Mouse (Mus musculus): ENCODE data around the gene Serpina6. TPM values are rescaled to one million over a fixed set of nuclear protein-coding genes. Genes with fewer than 3 reads are reported as not detected.
A peak's percentile ranks its signal among the peaks of the same experiment; 100 is the strongest.
"Not testable (repeated sequence)": the region's sequence is repeated elsewhere in the genome, so short reads cannot be mapped to it uniquely, and the experiment has no call there.

Gene Serpina6
- total RNA-seq (2021) = not detected

DNA sequence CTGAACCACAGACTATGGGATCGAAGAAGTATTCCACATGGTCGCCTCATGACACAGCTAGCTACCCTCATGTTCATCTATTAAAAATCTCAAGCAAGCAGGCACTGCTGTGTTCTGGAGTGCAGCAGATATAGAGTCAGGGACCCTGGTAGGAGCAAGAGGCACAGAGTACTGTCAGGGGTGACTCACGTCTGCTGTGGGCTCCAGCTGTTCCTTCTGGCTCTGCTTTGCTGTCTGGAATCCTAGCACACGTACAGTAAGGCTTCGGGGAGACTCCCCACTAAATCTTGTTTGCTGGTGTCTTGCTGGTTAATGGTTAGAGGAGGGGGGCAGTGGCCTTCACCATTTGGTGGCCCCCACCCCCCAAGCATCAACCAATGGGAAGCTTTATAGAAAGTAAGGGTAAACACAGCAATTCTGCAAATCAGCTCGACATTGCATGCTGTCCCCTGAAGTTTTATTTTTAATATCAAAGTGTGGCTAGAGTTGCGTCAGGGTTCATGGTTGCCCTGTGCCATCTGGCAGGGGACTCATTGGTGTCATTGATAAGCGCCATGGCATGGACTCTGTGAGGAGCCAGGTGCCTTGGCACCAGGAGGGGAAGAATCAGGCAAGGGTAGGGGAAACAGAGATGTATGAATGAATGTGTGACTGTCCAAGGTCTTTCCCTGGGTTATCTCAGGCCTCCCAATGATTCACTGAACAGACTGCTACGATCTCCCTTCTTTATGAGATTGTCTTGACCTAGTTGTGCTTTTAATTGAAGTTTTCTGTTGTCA is at the start of gene Serpina6:
Gene Serpina6 (minus strand): TSS at position 365 of the 779 bp plus-strand sequence.
- DNase-seq (ENCODE audit: low spot score in 2 of 2) = no peak
- intact Hi-C loops (cut with DNase I) = no loop called here

DNA sequence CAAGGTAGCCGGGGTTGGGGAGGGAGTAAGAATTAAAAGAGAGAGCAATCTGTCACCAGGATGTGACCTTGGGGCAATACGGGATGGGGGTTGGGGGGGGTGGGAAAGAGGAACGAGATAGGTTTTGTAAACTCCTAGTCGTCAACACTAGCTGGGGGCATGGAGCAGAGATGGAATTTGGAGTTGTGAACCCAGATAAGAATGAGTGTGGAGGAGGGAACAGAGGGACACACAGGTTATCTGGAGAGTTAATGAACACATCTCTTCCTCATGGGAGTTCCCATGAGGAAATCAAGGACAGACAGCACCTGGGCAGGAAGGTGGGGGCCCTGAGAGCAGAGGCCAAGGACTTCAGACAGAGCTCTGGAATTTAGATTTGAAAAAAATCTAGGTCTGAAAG is 49.1 kb upstream of the Serpina6 start:
- intact Hi-C loops (cut with DNase I) = no loop called here
- DNase-seq (ENCODE audit: low spot score in 2 of 2) = no peak

DNA sequence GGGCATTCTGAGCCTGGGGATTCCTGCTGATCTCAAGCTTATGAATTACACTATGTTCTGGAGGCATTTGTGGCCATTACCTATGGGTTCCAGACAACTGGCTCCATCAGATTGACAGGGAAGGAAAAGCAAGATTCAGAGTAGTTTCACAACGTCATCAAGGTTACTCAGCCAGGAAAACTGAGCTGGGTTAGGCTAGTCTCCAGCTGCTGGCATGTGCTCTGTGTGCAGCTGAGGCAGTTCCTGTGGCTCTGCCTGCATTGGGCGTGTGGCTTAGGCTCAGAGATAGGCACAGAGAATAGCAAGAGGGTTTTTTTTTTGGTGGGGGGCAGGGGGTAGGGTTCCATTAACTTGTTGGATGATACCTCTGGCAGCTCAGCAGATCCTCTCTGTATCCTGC is 48.5 kb upstream of the Serpina6 start:
- intact Hi-C loops (cut with DNase I) = no loop called here
- no peak for DNase-seq (ENCODE audit: low spot score in 2 of 2)

DNA sequence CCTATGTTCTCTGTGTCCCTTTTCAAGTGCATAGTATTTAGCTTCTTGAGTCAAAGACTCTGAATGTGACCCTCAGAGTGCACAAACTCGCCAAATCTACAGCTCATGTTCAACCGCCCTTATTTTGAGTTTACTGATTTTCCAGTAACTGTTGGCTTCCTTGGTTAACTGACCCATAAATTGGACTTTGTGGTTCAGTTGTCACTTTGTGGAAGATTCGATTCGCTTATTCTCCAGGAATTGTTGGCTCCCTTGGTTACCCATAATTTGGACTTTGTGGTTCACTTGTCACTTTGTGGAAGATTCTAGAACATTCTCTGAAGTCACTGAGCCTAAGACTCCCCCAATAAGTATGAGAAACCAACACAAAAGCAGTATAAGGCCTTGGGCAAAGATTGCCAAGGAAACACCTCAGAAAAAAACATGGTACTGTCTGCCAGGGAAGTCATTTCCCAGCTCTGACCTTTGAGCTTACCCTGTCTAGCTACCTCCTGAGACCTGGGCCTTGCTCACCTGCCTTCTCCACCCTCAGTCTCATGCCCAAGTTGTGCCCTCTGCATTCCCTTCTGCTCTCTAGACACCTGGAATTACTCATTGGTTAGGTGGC is 43.2 kb upstream of the Serpina6 start:
- intact Hi-C loops (cut with DNase I) = no loop called here
- no peak for DNase-seq (ENCODE audit: low spot score in 2 of 2)

DNA sequence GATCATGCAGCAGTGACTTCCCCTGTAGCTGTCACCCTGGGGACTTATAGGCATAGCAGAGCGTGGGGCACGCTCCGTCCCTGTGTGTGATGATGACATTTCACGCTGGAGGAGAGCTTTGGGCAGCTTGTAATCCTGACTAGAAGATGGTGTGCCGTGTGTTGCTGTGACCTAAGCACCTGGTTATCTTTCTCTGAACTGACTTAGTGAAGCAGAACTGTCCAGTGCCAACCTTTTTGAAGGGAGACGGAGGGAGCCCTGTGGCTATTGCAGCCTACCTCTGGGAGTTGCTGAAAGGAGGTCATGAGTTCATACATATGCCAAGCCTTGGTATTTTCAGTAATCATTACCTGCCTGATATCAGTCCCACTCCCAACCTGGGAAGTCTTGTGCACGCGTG is 38.4 kb upstream of the Serpina6 start, which contains the start of gene Serpina1f:
Gene Serpina1f (minus strand): TSS at position 101 of the 400 bp plus-strand sequence.
- DNase-seq (ENCODE audit: low spot score in 2 of 2) = no peak

DNA sequence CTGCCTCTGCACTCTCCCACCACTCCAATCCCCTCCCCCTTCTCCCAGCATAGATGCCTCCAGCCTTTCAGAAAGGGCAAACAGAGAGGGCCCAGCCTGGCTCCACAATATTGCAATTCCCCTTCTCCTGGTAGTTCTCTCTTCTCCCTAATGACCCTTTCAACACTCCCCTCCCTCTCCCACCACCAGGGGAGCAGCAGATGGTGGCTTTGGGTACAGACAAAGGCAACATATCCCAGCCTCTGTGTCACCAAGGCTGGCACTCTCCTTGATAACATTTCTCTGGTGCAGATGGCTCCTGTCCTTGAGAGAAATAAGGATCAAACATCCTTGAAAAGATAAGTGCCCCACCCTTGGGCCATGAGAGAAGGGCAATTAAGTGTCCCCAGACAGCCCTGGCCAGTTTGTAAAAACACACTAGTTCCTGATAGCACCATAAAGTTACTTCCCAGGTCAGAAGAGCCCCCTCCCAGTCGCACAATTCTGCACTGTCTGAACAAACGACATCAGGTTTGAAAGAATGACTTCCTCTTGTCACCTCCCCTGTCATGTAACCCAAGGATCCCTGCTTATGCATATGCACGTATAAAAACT is 31.3 kb upstream of the Serpina6 start:
- no peak for DNase-seq (ENCODE audit: low spot score in 2 of 2)
- intact Hi-C loops (cut with DNase I) = no loop called here

More for the DNA sequence above, 38.4 kb upstream of the Serpina6 start, which contains the start of gene Serpina1f:
- intact Hi-C loops (cut with DNase I) = no loop called here

DNA sequence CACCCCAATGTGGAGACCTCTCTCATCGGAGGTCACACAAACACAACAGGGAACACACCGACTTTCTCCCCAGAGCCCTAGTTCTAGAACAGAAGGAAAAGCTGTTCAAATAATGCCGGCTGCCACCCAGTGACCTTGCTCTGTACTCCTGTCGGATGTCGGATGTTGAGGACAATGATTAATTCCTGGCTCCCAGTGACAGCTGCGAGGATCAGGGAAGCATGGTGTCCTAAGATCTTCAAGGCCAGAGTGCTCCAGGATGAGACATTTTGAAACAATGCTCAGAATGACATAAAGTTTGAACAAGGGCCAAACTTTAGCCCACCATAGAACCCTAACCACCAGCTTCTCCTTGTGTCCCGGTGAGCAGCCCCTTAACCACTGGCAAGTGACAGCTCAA is 30.0 kb upstream of the Serpina6 start:
- no peak for DNase-seq (ENCODE audit: low spot score in 2 of 2)
- intact Hi-C loops (cut with DNase I) = no loop called here

DNA sequence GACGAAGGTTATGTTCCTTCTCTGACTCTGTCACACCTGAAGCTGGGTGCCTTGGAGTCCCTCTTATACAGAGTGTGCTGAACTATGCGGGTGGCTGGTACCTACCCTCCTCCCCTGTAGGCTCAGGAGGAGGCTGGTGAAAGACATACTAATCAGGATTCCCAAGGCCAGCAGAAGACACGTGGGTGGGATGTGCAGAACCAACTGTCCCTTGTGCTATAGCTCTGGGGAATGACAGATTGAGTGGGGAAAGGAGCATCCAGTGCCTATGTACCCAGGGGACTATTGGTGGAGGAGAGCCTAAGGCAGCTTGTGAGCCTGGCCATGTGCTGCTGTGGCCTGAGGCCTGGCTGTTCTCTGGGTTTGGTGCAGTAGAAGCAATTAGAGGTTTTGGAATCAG is 29.0 kb upstream of the Serpina6 start:
- intact Hi-C loops (cut with DNase I) = no loop called here
- peak; percentile 48 to 80 for DNase-seq (ENCODE audit: low spot score in 2 of 2)

DNA sequence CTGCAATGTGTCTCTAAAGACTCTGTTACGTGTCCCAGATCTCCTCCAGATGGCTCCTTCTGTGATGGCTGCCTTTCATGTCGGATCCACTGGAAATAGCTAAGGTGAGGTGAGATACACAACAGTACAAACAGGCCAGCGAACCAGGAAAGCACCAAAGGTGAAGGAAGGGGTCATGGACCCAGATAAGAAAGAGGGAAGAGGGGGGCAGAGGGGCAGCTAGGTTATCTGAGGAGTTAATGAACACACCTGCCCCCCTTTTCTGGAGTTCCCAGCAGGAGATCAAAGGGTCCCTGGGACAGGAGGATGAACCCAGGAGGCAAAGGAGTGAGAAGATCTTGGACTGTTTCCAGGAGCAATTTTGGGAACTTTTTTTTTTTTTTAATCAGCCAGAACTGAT is 28.4 kb upstream of the Serpina6 start:
- peak in 1 of 2 experiments; percentile 14 for DNase-seq (ENCODE audit: low spot score in 2 of 2)
- intact Hi-C loops (cut with DNase I) = no loop called here

DNA sequence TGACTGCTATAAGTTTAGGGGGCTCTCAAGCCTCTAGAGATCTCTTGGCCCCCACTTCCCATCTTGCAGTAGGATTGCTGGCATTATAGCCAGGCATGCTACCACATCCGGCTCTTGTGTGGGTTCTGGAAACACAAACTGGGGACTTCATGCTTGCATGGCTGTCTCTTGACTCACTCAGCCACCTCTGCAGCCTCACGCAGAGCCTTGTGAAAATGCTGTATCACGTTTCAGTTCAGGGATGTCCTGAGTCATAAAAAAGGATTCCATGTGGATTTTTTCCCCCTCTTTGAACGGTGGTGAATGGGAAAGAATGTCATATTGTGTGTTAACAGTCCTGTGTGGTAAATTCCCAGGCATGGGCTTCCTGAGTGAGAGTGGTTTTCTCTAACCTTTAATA is 26.8 kb upstream of the Serpina6 start:
- intact Hi-C loops (cut with DNase I) = no loop called here
- peak in 1 of 2 experiments; percentile 11 for DNase-seq (ENCODE audit: low spot score in 2 of 2)

DNA sequence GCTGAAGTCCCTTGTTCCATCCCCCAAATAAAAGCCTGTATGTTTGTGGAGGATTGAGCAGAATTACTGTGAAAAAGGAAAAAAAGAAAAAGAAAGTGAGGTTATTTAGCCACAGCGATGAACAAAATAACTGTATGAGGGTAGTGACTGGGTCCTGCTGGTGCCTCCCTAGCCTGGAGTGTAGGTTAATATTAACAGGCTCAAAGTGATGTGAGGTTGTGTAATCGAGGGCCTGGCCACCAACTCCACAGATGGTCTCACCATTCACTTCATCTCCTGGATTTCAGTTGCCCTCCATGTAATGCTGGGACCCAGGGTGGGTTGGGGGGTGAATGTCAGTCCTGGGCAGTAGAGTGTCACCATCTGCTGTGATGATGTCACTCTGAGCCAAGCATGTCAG is 24.7 kb upstream of the Serpina6 start:
- no peak for DNase-seq (ENCODE audit: low spot score in 2 of 2)
- intact Hi-C loops (cut with DNase I) = no loop called here

DNA sequence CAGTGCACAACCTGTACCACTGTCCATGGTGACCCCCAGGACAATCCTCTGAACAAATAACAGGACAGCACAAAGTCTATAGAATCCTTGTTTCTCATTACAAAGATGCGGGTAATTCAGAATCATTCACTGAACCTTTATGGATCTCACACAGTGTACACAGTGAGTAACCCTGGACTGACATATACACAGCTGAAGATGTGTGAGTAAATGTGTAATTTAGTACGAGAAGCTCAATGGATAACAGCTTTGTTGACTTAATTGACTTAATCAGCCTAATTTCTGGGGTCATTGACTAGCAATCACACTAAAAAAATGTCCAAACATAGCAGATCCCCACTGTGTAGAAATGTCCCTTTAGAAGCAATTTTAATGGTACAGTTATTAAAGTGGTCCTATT is 24.2 kb upstream of the Serpina6 start:
- intact Hi-C loops (cut with DNase I) = no loop called here

DNA sequence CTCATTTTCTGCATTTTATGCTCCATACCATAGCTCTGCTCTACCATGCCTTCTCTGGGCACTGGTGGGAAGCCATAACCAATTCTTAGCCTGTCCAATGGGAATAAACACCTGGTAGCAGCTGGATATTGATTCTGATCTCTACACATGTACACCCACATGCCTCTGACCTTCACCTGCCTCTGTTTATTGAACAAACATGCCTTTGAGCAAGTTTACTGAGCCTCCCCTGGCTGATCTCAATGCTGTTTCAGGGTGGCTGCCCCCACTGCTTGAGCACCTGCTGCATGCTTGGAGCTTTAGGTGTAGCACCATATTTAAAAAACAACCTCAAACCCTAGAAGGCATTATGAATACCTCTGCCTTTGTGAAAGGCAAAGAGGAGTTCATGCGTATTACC is 22.8 kb upstream of the Serpina6 start:
- DNase-seq (ENCODE audit: low spot score in 2 of 2); intact Hi-C loops (cut with DNase I): not testable (repeated sequence)

More for the DNA sequence above, 24.2 kb upstream of the Serpina6 start:
- no peak for DNase-seq (ENCODE audit: low spot score in 2 of 2)

DNA sequence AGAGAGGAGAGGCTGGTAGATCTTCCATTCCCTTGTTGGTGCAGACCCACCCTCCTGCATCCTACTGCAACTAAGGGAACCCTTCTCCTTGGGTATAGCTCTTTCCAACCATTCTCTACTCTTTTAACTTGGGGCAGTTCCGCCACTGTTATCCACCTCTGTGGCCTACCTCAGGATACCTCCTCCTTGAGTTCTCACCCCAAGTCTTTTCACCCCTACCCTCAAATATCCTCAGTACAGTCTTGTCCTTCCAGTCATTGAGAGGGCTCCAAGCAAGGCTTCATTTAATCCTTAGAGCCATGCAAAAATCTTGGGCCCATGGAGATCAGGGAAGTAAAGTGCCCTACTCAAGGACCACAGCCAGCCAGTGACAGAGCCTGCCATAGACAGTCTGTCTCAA is 19.0 kb upstream of the Serpina6 start, which contains the start of gene Serpina16:
Gene Serpina16 (minus strand): TSS at position 101 of the 400 bp plus-strand sequence.
- DNase-seq (ENCODE audit: low spot score in 2 of 2) = no peak
- intact Hi-C loops (cut with DNase I) = no loop called here

DNA sequence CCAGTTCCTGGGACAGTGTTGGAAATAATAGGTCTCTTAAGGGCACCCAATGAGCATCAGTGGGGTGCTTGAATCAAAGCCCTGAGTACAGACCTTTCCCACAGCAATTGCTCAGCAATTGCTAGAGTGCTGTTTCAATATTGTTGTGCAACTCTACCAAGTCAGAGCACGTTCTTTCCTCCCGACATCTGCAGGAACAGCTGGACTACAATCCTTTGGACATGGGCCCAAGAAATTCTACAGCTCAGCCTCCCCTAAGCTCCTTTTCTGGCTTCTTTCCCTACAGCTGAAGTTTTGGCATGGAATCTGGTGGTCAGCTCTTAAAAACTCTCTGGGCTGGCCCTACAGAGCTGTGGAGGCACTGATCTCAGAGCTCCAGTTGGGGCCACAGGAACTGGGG is 16.2 kb upstream of the Serpina6 start:
- intact Hi-C loops (cut with DNase I) = no loop called here
- DNase-seq (ENCODE audit: low spot score in 2 of 2) = no peak

DNA sequence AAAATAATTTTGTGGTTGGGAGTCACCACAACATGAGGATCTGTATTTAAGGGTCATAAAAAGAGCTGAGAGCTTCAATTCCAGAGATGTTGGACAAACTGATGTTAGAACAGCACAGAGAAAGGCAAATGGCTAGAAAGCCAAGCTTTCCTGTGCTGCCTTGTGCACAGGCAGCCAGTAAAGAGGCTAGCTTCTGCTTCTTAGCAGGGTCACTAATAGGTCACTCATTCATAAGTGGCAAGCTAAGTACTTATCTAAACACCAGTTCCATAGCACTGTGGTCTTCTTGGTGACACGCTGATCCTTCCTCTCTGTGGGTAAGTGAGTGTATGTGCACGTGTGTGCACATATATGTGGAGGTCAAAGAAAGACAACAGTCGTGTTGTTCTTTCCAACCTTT is 14.5 kb upstream of the Serpina6 start:
- intact Hi-C loops (cut with DNase I) = no loop called here
- DNase-seq (ENCODE audit: low spot score in 2 of 2) = no peak

DNA sequence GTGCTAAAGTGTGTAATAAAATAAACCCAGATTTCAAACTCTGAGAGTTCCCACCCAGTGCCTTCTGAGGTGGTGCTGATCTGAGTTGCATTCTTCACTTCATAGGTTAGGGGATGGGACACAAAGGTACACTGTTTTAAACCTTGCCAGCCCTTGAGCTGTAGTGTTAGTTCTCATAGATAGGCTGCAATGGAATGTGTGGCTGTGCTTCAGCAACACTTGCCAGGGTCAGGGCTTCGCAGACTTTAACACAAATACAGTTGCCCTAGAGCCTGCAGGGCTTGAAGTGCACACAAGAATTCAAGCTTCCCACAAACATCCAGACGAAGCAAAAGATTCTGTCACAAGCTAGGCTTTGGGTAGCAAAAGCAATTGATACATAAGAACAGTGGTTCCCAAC is 14.0 kb upstream of the Serpina6 start:
- intact Hi-C loops (cut with DNase I) = no loop called here
- DNase-seq (ENCODE audit: low spot score in 2 of 2) = no peak

DNA sequence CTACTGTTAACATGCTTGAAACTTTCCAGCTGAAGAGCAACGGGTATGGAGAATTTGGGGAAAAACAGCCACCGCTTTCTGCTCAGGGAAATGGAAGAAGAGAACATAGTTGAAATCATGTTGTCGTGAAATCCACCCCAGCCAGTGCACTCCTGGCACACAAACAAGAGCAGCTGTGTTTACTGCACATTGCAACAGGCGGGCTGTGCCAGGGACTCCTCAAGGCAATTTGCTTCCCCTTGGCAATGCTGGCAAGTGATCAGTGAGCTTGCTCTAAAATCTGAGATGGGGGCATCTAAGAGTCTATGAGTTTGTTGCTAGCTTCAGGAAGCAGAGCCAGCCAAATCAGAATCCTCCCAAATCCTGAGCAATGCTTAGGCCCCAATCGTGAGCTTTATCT is 13.3 kb upstream of the Serpina6 start:
- intact Hi-C loops (cut with DNase I) = no loop called here
- DNase-seq (ENCODE audit: low spot score in 2 of 2) = peak; percentile 22 to 37

DNA sequence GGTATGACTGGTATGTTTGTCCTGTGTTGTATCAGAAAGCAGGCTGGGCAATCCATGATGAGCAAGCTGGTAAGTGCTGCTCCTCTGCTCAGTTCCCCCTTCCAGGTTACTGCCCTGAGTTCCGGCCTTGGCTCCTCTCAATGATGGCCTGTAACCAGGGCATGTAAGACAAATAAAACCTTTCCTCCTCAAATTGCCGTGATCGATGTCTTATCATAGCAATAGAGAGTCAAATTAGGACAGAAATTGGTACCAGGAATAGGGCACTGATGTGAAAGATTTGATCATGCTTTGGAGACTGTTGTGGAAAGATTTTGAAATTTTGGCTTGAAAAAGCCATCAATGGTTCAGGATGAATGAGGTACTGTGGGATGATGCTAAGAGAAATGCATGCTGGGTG is 8.3 kb upstream of the Serpina6 start:
- DNase-seq (ENCODE audit: low spot score in 2 of 2) = no peak
- intact Hi-C loops (cut with DNase I) = no loop called here

DNA sequence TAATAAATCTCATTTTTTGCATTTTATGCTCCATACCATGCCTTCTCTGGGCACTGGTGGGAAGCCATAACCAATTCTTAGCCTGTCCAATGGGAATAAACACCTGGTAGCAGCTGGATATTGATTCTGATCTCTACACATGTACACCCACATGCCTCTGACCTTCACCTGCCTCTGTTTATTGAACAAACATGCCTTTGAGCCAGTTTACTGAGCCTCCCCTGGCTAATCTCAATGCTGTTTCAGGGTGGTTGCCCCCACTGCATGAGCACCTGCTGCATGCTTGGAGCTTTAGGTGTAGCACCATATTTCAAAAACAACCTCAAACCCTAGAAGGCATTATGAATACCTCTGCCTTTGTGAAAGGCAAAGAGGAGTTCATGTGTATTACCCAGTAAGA is 5.0 kb upstream of the Serpina6 start:
- intact Hi-C loops (cut with DNase I); DNase-seq (ENCODE audit: low spot score in 2 of 2): not testable (repeated sequence)

DNA sequence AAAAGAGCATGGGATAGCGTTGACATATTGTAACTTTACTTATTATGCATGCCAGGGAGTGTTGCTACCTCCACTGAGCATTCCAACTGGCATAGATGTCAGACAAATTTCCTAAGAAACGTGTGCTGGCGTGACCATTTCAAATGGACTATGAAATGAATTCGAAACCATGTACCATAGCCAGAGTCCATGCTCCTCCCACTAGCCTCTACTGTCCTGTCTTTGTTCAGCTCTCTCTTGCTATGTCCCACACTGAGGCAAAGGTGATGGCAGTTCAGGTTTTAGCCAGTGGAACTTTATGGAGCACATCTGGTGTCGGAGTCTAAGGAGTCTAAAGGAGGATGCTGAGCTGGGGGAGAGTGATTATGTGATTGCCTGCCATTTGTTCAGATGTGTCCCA is 3.1 kb upstream of the Serpina6 start:
- intact Hi-C loops (cut with DNase I) = no loop called here
- DNase-seq (ENCODE audit: low spot score in 2 of 2) = no peak

Data from left cerebral cortex, postnatal 25 days (tissue).